Mouse (Mus musculus): ENCODE measurements around the gene Rps6kb2.
A peak's percentile ranks its signal among the peaks of the same experiment; 100 is the strongest.

The Rps6kb2 gene

DNA sequence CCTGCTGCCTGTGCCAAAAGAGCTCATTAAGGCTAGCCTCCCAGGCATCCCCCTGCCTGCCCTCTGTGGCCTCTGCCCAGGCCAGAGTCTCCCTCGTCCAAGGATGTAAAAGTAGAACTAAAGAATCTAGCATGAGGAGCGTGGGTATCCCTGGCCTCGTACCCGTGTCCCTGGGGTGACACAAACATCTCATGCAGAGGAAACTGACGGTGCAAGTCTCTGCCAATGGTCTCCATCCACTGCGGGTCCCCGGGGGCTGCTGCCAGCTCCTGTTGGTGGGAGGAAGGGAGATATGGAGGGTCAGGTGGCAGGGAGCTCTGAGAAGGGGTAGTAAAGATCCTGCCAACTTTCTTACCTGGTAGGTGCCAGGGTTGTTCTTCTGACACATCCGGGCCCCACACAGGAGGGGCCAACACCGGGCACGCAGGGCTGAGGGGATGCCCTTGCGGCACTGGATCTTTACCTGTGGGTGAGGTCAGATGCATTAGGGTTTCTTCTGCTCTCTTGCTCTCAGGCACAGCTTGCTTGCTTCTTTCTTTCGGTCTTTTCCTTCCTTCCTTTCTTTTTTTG lies 26.0 kb upstream of the Rps6kb2 start:
- DNase-seq (ENCODE audit: low spot score): no peak

DNA sequence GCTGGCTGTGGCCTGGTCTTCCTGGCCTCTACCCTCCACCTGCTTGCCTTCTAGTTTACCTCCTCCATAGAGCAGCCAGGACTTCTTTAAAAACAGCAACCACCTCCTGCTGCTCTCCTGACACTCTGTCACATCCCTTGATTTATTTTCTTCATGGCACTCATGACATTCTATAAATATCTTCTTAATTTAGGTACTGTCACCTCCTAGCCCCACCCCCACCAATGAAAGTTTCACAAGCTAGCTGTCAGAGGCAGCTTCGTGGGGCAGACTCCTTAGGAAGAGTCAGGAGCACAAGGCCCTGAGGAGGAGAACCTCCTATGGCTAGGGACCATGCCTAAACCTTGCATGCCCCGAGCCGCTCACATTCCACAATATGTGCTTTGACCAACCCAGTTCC lies 24.1 kb upstream of the Rps6kb2 start:
- no peak for DNase-seq (ENCODE audit: low spot score)

DNA sequence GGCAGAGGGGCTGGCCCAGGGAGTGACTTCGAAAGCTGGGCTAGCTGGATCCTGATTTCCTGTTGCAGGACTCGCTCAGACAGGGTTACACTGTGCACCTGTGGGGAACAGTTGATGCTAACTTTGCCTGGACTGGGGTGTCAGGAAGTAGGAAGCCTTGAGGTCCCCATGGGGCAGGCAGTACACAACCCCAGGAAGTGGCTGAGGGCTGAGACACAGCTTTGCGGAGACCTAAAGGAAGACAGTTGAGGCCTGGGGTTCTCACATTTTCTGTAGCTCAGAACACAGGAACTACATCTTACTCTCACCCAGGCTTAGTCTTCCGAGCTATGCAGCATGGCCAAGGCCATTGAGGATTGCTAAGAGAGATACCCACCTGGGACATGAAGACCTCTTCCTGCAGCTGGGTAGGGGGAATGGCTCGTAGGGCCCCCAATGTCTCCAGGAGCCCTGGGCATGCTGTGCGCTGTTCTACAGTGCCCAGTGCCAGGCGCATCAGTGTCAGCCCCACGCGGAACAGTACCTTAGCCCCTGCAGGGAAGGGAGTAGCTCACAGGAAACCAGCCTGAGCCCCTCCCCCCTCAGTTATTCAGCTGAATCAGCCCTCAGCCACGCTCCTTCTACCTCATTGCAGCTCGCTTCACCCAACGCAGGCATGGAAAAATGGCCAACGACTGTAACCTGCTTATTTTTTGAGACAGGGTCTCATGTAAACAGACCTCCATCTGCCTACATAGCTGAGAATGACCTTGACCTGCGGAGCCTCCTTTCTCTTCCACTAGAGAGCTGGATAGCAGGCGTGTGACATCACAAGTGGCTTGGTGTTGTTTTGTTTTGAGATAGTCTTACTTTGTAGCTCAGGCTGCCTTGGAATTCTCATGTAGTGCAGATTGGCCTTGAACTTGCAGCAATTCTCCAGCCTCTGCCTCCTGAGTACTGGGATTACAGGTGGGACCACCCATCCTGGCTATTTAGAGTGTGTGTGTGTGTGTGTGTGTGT lies 22.1 kb upstream of the Rps6kb2 start:
- no peak for DNase-seq (ENCODE audit: low spot score)

DNA sequence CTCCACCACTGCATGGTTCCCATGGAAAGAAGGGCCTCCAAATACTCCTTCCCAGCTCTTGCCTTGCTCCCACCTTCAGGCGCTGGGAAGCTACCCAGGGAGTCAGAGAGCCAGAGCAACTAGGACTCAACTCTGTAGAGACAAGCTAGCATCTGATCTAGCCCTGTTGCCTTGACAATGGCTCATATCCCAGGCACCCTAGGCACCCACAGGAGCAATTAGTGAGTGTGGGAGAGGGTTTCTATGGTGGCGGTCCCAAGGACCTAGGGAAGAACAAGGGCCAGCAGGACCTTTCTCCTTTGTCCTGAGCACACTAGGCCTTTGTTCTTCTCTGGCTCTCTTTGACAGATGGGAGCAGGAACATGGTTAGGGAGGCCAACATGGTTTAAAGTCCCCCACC lies 20.5 kb upstream of the Rps6kb2 start:
- DNase-seq (ENCODE audit: low spot score): no peak

DNA sequence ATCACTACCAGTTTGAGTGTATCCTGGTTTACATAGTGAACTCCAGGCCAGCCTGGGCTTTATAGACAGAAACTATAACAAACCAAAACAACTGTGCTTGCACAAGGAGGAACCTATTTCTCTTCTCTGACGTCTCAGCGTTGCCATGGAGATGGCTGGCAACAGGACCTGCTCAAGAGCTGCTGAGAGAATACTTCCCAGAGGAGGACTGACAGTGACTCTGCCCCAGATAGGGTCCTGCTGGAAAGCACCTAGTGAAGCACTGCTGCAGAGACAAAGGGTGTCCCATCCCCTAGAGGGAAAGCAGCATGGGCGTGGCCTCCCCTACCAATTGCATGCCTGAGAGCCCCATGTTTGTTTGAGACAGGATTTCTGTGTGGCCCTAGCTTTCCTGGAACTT lies 18.7 kb upstream of the Rps6kb2 start:
- no peak for DNase-seq (ENCODE audit: low spot score)

DNA sequence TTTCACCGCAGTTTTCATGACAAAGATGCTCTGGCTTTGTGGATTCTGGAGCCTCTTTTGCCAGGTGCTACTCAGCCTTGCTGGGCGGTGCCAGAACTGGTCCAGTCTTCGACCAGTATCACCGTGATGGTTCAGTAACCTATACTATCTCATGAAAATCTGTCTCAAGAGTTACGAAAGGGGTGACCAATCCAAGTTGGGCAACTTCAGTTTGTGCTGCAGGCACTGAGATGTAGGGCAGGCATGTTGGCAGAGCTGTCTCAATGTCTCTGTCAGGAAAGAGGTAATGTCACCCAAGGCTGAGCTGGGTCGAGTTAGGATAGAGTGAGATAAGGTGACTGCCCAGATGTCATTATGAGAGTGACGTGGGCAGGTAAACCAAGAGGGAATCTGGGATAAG lies 17.3 kb upstream of the Rps6kb2 start:
- no peak for DNase-seq (ENCODE audit: low spot score)

DNA sequence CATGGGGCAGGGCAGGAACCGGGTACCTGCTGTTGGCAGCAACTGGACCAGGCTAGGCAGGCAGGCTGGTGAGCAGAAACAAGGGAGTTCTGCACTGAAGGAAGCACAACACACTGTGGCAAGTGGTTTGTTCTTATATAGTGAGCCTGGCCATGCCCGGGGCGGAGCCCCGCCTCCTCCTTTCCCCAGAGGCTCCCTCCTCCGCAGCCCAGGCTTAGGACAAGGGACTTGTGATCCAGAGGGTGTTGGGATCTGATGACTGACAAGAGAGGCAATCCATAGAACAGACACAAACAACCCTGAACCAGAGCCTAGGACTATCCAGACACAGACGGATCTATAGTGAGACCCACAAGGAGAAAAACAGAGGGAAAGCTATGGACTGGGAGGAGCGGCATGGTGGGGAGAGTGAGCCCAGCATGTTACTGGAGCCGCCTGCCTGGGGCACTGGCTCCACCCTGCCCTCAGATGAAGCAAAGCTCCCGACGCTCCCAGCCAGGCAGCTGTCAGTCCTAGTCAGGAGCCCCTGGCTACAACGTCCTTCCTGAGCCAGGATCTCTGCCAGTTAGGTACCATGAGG lies 12.3 kb upstream of the Rps6kb2 start, which contains the start of gene Carns1:
TSS of gene Carns1 (minus strand) at position 112 of the 580 bp plus-strand sequence.
- DNase-seq (ENCODE audit: low spot score): no peak

DNA sequence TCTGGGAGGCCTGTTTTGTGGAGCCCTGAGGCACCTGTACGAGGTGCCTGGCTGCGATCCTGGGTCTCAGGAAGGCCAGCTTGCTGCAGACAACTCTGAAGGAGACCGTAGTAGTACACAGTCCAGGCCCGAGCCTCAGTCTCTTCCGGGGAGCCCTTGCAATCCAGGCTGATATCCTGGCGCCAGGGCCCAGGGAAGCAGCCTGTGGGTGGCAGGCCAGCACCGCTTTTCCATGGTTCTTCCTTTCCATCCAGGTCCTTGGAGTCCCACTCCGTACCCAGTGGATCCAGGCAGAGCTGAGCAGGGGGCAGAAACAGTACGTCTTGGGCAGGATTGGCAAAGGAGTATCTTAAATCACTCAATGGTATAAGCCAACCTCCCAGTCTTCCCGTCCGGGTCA lies 9.8 kb upstream of the Rps6kb2 start:
- no peak for DNase-seq (ENCODE audit: low spot score)

DNA sequence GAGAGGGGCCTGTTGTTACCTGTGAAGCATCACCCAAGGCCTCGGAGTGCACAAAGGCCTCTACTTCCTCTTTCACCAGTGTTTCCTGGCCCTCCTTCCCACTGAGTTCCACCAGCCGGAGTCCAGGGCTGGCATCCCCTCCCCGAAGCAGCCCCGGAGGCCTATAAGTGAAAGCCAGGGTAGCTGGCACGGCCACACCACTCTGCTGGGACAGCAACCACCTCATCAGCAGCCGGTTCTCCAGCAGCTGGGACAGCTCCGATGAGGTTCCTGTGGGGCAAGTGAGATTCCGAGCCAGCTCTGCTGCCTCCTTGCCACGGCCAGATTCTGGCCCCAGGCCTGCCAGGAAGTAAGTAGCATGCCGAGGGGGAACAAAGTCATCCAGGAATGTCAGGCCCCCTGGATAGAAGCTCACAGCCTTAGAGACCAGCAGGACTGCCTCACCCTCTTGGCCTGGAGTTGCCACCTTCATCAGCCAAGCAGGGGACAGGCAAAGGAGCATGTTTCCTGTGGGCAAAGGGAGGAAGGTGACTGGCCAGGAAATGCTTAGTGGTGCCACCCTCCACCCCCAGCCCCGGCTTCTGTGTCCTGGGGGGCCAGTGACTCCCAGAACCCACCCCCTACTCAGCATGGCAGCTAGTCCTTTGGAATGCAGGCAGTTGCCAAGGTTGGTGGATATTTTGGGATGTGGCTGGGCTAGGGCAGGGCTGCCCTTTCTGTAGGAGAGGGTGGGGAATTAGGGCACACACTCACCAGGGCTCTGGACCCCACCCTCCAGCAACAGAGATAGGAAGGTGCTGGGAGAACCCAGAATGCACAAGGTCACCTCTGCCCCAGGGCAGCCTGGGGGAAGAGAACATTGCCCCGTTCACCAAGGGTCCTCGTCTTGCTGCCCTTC lies 8.5 kb upstream of the Rps6kb2 start:
- DNase-seq (ENCODE audit: low spot score): no peak

DNA sequence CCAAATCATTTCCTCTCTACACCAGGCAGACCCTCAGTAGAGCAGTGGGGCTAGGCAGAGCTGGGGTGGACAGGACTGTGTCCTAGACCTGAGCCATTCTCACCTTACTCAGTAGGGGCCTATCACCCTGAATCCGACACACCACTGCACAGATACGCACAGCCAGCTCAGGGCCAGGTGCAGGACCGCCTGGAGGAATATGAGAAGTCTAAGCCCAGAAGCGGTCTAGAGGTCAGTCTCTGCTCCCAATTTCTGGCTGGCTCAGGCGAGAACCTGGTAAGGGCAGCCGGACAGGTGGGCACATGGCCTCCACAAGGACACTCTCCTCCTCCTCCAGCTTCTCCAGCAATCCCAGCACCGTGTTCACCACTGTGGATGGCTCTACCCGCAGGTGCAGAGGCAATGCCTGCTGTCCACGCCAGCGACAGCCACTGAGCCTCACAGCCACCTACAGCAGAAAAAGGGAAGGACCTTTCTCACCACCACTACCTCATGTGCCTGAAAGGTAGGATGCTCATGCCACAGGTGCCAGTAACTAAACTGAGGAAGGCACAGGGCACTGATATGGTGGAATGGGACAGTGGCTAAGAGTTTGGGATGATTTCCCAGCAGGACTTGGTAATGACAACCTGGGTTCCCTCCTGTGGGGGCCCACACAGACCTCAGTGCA lies 7.7 kb upstream of the Rps6kb2 start:
- no peak for DNase-seq (ENCODE audit: low spot score)

DNA sequence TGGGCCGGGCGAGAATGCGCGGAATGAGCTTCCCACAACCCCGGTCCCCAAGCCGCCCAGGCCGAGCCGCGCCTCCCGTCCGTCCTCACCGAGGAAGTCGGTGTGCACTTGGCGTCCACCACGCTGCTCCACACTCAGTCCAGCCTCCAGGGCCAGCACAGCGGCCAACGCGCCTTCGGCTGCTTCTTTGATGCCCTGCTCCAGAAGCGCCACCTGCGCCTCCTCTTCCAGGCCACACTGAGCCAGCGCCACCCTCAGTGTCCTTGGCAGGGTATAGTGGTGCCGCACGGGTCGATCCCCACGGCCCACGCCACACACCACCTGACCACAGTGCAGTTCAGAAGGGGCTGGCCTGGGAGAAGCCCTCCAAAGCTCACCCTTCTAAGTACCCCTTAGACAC lies 6.7 kb upstream of the Rps6kb2 start:
- no peak for DNase-seq (ENCODE audit: low spot score)

DNA sequence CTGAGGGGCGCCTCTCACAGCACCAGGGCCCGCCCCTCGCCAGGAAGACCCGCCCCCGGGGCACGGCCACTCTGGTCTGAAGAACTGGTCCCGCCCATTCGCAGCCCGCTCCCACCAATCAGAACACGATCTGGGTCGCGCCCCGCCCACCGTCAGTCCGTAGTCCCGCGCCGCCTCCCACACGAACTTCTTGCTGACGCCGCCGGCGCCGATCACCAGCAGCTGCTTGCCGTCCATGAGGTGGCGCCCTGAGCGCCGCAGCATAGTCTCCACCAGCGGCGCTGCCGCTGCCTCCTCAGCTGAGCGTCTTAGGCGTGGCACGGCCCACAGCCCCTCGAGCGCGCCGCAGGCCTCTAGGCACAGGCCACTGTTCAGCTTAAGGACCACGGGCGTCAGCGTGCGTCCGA lies 6.2 kb upstream of the Rps6kb2 start:
- DNase-seq (ENCODE audit: low spot score): peak; percentile 97

DNA sequence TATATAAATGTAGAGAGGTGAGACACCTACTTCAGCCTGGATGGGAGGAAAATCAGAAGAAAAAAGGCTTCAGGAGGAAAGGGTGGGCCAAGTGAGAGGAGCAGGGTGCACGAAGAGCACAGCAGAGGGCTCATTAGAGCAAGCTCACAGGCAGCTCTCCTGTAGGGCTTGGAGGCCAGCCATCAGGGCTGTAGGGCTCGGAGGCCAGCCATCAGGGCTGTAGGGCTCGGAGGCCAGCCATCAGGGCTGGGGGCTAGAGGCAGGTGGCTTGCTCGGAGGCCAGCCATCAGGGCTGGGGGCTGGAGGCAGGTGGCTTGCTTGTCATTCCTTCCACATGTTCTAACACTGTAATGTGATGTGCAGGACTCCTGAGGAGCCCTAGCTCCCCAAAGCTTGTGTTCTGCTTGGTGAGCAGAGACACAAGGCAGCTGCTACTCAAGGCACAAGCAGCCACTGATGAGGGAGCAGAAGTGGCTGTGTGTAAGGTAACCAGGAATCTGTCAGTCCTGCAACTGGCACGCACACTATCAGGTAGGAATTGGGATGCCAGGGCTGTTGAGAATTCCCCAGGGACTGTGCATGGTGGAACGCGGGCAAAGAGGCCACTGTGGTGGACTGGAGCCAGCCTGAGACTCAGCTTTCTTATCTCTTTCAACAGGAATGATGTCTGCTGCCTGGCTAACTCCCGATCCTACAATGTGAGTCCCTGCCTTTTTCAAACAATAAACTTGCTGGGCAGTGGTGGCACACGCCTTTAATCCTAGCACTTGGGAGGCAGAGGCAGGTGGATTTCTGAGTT lies 3.7 kb upstream of the Rps6kb2 start:
- DNase-seq (ENCODE audit: low spot score): no peak

DNA sequence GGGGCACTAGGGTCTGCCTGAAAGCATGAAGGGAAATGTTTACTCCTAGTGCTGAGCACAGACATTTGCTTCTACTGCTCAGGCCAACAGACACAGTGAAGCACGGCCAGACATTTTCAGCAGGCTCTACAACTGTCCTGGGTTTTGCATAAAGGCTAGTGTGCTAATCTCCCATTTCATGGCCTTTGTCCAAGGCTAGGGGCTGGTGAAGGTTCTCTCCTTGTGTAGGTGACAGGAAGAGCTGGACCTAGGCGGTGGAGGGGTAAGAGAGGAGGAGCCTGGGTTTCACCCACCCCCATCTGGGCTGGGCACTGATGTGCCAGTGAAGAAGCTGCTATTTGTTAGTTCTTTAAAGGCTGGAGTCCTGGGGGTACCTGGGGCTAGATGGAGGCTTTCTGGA lies 1.6 kb upstream of the Rps6kb2 start:
- DNase-seq (ENCODE audit: low spot score): no peak

DNA sequence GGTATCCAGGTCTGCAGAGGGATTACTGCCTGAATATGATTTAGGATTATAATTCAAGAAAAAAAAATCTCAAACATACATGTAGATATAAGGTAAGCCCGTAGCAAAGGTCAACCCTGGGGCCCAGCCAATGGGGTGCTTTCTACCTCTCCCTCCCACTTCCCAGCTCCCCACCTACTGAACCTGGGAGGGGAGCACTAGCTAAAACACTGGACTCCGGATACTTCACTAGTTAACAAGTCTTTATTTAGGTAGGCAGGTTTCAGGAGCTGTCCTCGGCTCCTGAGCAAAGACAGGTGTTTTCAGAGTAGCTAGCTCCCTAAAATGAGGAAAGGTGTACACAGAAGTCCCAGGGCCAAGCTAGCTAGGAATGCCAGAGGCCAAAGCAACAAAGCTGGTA lies 946 bp upstream of the Rps6kb2 start:
- DNase-seq (ENCODE audit: low spot score): no peak

DNA sequence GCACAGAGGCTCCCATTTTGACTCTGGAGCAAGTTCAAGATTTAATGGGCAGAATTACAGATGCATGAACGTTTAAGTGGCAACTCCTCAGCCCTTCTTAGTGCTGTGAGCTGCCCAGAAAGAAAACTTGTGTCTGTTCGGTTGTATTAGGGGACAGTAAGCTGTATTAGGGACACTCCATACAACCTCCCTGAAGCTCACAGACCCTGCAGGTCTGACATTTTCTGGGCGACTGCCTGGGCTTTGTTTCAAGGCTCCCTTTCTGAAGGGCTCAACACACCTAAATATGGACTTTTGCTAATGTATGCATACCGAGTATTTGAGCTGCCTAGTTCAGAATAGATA lies 361 bp upstream of the Rps6kb2 start:
- DNase-seq (ENCODE audit: low spot score): no peak

DNA sequence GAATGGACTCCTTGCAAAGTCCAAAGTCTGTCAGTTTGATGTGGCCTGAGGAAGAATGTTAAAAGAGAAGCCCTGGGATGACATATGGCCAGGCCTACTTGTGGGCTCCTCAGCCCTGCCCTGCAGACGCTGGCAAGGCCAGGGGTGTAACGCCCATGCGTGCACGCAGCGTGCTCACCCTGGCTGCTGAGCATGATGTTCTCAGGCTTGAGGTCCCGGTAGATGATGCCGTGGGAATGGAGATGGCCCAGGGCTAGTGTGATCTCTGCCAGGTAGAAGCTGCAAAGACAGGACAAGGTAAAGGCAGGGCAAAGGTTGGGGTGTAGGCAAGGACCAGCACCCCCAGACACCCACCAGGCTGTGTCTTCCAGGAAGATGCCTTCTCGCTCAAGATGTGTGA lies 4.1 kb downstream of the Rps6kb2 start:
- DNase-seq (ENCODE audit: low spot score): no peak

DNA sequence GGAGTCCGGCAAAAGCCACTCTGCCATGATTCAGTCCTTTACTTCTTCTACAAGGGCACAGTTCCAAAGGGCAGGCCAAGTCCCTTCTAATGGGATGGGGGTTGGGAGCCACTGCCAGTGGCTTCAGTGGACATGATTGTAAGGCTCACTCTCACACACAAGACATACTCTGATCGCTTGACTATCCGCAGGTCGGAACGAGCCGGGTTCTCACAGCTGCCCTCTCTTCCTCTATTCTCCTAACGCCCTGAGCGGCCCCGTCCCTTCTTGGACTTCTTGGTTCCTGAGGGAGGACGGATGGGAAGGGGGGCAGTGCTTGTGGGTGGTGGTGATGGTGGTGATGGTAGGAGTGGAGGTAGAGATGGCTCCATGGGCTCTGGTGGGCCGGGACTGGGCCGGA lies 6.4 kb downstream of the Rps6kb2 start:
- no peak for DNase-seq (ENCODE audit: low spot score)

DNA sequence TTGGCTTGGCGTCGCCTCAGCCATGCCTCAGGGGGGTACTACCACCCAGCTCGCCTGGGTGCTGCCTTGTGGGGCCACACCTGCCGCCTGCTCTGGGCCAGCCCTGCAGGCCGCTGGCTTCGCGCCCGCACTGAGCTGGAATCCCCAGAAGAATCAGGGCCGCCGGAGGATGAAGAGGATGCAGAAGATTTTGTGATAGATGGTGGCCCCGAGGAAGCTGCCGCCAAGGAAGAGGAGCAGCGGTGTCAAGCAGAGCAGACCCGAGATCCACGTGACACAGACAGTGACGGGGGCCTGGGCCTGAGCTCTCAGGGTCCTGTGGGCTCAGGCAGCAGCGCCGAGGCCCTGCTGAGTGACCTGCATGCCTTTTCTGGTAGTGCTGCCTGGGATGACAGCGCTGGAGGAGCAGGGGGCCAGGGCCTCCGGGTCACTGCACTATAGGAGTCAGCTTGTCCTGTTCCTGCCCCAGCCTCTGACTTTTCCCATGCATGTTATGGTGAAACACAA lies 7.0 kb downstream of the Rps6kb2 start:
- DNase-seq (ENCODE audit: low spot score): no peak

DNA sequence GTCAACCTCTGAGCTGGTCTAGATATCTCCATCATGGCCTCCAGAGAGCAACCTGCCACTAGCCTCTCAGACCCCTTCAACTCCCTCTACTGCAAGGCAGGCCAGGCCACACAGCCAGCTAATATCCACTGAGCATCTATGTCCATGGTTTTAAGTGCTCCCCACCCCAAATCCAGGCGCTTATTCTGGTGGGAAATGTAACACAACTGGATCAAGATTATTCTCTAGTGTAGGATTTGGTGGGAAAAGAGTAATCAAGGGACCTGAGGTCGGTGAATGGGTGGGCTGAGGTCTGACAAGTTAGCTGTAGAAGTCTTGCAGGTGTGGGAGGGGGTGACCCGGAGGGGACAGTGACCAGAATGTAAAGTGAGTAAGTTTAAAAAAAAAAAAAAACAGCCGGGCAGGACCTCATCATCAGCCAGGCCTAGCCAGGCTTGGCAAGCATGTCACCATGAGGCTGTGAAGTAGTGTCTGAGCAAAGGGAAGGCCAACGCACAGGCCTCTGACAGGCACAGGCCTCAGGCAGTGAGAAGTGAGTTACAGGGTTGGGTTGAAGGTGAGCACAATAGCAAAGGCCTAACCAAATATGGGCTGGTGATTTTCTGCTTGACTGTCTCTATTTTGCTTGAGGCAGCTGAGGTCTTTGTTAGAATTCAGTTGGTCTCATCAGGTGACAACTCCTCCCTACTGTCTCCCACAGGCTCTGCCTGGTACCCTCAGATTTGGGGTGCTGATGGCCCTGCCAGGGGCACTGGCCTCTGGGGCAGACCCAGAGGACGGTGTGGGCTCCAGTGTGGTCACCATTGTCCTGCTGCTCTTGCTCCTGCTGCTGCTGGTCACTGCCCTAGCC lies 7.7 kb downstream of the Rps6kb2 start:
- DNase-seq (ENCODE audit: low spot score): no peak
